Mouse (Mus musculus) MEL (cell line): Measurements from ENCODE around the gene Gcnt2.

Experiments
- BHLHE40 ChIP-seq: IDR thresholded peaks from 2 replicates; pipeline ENCODE4 v1.6.1; 2012; ENCODE audit warnings: low read depth, mild to moderate bottlenecking, inconsistent platforms, low read length, improper control_type of control experiment, borderline replicate concordance
- CHD2 ChIP-seq: IDR thresholded peaks from 2 replicates; pipeline ENCODE4 v1.6.1; 2011; ENCODE audit warnings: low read length, improper control_type of control experiment
- CTCF ChIP-seq, 3 experiments: IDR thresholded peaks in 2 of 3; conservative IDR thresholded peaks in 1 of 3; 2 replicates each; pipeline ENCODE4 v1.5.1; 2011 to 2012; ENCODE audit warnings: low read length in 3 of 3, low read depth in 2 of 3, mild to moderate bottlenecking in 2 of 3, improper control_type of control experiment in 1 of 3, inconsistent platforms in 1 of 3, mixed read lengths in 1 of 3, moderate library complexity in 1 of 3; ENCODE audit not compliant: control insufficient read depth in 1 of 3, insufficient read depth in 1 of 3, poor library complexity in 1 of 3, severe bottlenecking in 1 of 3
- EP300 ChIP-seq, 2 experiments: IDR thresholded peaks; 2 replicates each; pipeline ENCODE4 v1.6.1; 2011; ENCODE audit warnings: improper control_type of control experiment in 2 of 2, low read length in 2 of 2, low read depth in 1 of 2, mild to moderate bottlenecking in 1 of 2
- JUND ChIP-seq: IDR thresholded peaks from 2 replicates; pipeline ENCODE4 v1.6.1; 2011; ENCODE audit warnings: low read depth, mild to moderate bottlenecking, improper control_type of control experiment, low read length
- MAFK ChIP-seq: IDR thresholded peaks from 2 replicates; pipeline ENCODE4 v1.6.1; 2011; ENCODE audit warnings: low read depth, mild to moderate bottlenecking, low read length, improper control_type of control experiment, borderline replicate concordance
- MAX ChIP-seq: IDR thresholded peaks from 2 replicates; pipeline ENCODE4 v1.6.1; 2011; ENCODE audit warnings: low read length, improper control_type of control experiment
- MEF2A ChIP-seq: IDR thresholded peaks from 2 replicates; pipeline ENCODE4 v1.6.1; 2014; ENCODE audit warnings: low read depth, mild to moderate bottlenecking, inconsistent platforms, low read length, improper control_type of control experiment; ENCODE audit not compliant: poor library complexity, insufficient replicate concordance, severe bottlenecking; ENCODE audit errors: extremely low read depth
- POLR2AphosphoS2 ChIP-seq: IDR thresholded peaks from 2 replicates; pipeline ENCODE4 v1.6.1; 2011; ENCODE audit warnings: low read length, improper control_type of control experiment
- RAD21 ChIP-seq: IDR thresholded peaks from 2 replicates; pipeline ENCODE4 v1.6.1; 2011; ENCODE audit warnings: mild to moderate bottlenecking, low read depth, low read length, improper control_type of control experiment
- TAL1 ChIP-seq: IDR thresholded peaks from 2 replicates; pipeline ENCODE4 v1.6.1; 2012; ENCODE audit warnings: mild to moderate bottlenecking, inconsistent platforms, low read length, moderate library complexity, mixed read lengths
- UBTF ChIP-seq: IDR thresholded peaks from 2 replicates; pipeline ENCODE4 v1.6.1; 2012; ENCODE audit warnings: low read depth, mild to moderate bottlenecking, inconsistent platforms, low read length, improper control_type of control experiment, moderate library complexity, borderline replicate concordance; ENCODE audit not compliant: insufficient read depth
- ZC3H11A ChIP-seq: IDR thresholded peaks from 2 replicates; pipeline ENCODE4 v1.6.1; 2012; ENCODE audit warnings: low read depth, mild to moderate bottlenecking, inconsistent platforms, low read length, improper control_type of control experiment

- TF ChIP-seq UBTF (no peak), CTCF (IDR thresholded peaks at IDR 0.05 in 2 of 3, conservative IDR thresholded peaks at IDR 0.05 in 1 of 3; ENCODE audit: control insufficient read depth in 1 of 3, insufficient read depth in 1 of 3, low read depth in 2 of 3, low read length in 3 of 3, poor library complexity in 1 of 3, severe bottlenecking in 1 of 3) (no peak), EP300 (IDR thresholded peaks at IDR 0.05; ENCODE audit: low read depth in 1 of 2, low read length in 2 of 2) (no peak), CHD2 (no peak), MEF2A (no peak), BHLHE40 (no peak), RAD21 (no peak), POLR2AphosphoS2 (no peak), MAFK (no peak), ZC3H11A (no peak), MAX (no peak), TAL1 (no peak), JUND (no peak)
These were observed 31.0 kb downstream of the Gcnt2 start for GRCm38 (mm10) chr13:40890595-40890994.
